Mouse (Mus musculus) skeletal muscle tissue, postnatal 0 days (tissue): ENCODE data around the gene Gm4175. TPM values are rescaled to one million over a fixed set of nuclear protein-coding genes. Genes with fewer than 3 reads are reported as not detected.

ENCODE experiments used
- polyA plus RNA-seq: library from polyadenylated mRNA; unstranded; fragments of >200 nt; fragmentation: Nextera tagmentation; extraction: Ambion mirVana; gene quantifications from 2 replicates; pipeline ENCODE4 v1.2.1, GENCODE M21; 2015

Gm4175 gene
- polyA plus RNA-seq, result not detected in 2 replicates

GRCm38 (mm10) chr7:21761375-21761774 lies at the start of gene Gm4175:
Gene Gm4175 (minus strand): TSS chr7:21761475.

GRCm38 (mm10) chr7:21796628-21797027 lies 35.4 kb upstream of the Gm4175 start, which contains the start of gene Gm4177:
Gene Gm4177 (minus strand): TSS chr7:21796728.

Other genes starting within 250 kb of the Gm4175 start
- gene Vmn1r130, start 249.7 kb downstream of the Gm4175 start, polyA plus RNA-seq, result not detected in 2 replicates
- gene Vmn1r131, start 215.4 kb downstream of the Gm4175 start, polyA plus RNA-seq, result not detected in 2 replicates
- gene Vmn1r132, start 147.4 kb downstream of the Gm4175 start, polyA plus RNA-seq, result not detected in 2 replicates
- not detected in 2 replicates for gene Gm4177, start 35.3 kb upstream of the Gm4175 start, polyA plus RNA-seq
- not detected in 2 replicates for gene Vmn1r135, start 70.9 kb upstream of the Gm4175 start, polyA plus RNA-seq
- gene Gm5725, start 82.8 kb upstream of the Gm4175 start, polyA plus RNA-seq, result not detected in 2 replicates
- gene Gm5891, start 159.8 kb upstream of the Gm4175 start, polyA plus RNA-seq, result not detected in 2 replicates
- gene Vmn1r137, start 233.1 kb upstream of the Gm4175 start, polyA plus RNA-seq, result not detected in 2 replicates